Mouse (Mus musculus): ENCODE results near the gene Gm45233.

Gm45233 gene

DNA sequence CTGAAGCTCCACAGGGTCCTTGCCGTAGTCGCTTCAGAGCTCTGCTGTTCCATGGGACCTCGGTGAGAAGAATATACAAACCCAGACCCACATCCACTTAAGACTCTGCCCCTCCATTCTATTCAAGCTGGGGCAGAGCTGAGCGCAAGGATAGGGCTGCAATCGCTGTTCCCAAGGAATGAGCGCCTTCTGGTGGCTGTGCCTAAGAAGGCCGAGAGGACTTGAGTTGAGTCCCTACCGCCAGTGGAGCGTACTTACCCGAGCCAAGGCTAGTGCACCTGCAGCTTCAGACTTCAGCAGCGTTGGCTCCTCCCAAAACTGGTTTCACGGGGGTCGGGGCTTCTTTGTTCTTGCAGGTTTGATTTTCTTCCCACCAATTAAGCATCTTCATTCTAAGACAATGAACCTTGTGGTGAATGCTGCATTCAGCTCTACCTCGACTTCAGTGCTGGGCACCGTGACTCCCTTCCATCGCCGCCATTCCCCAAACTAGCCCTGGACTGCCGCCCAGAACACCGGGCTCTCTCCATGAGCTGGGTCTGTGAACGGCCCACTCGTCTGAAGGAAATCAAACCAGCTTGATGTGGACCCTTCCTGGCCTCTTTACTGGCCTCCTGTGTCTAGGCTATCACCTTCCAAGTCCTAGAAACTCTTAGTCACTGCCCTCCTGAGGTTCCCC is 51.6 kb downstream of the Gm45233 start:
- in situ Hi-C loops (cut with MboI, MseI), result no loop called here

DNA sequence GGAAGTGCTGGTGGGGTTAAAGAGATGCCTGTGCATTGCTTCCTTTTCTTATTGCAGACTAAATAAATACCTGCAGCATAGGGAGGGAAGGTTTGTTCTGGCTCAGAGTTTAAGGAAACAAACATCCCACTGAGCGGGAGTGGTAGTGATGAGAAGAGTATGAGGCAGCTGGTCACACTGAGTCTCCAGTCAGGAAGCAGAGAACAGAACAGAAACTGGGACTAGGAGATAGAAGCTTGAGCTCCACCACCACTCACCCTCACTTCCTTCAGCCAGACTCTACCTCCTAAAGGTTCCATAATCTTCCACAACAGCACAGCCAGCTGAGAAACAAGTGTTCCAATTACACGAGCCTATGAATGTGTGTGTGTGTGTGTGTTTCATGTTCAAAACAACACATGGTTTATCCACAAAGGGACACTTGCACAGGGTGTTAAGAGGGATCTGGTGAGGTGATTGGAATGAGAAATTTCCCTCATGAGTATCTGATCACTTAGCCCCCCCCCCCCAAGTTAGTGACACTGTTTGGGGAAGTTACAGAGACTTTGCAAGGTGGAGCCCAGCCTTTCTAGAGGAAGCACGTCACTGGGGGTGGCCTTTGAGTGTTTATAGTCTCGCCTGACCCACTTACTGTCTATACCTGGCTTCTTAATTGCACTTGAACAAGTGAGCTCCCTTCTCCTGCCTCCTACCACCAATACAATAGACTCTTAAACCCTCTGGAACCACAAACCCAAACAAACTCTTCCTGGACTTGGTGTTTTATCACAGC is 68.0 kb downstream of the Gm45233 start:
- in situ Hi-C loops (cut with MboI, MseI), result no loop called here

DNA sequence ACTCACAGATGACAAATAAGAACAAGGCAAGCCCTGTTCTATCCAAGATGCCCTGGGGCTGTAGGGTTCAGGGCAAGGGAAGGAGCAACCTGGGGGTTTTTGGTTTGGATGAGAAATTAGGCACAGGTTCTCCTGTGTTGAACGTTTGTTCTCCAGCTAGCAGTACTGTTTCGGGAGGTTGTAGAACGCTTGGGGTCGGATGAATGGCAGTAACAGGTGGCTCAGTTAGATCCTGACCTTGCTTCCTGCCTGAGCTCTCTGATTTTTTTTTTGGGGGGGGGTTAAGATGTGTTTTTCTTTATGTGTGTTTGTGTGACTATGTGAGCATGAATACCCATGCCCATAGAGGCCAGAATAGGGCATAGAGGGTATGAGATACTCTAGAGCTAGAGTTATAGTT is 68.6 kb downstream of the Gm45233 start:
- in situ Hi-C loops (cut with MboI, MseI), result no loop called here

Measured in T-helper 1 cell (primary cell).